Mouse (Mus musculus): ENCODE data around the gene Snx32. TPM values are rescaled to one million over a fixed set of nuclear protein-coding genes. Genes with fewer than 3 reads are reported as not detected.

The Snx32 gene
- total RNA-seq, 2 experiments from 2014 or later: 7.8 to 7.9 TPM

GRCm38 (mm10) chr19:5457746-5458442 is 52.4 kb downstream of the Snx32 start, which contains the start of gene Ccdc85b:
Ccdc85b (minus strand) TSS chr19:5457894.
- peak; percentile 55 for DNase-seq

GRCm38 (mm10) chr19:5456922-5457745 is 53.2 kb downstream of the Snx32 start:
- DNase-seq: peak; percentile 96

- DNase-seq: peak; percentile 61
Measured at GRCm38 (mm10) chr19:5456241-5456921, 54.0 kb downstream of the Snx32 start.

- no peak for DNase-seq
Measured at GRCm38 (mm10) chr19:5455568-5455967, 54.8 kb downstream of the Snx32 start.

GRCm38 (mm10) chr19:5455037-5455436 is 55.3 kb downstream of the Snx32 start:
- DNase-seq: no peak

GRCm38 (mm10) chr19:5451766-5452165 is 58.6 kb downstream of the Snx32 start:
- DNase-seq: no peak

- no peak for DNase-seq
Measured at GRCm38 (mm10) chr19:5449673-5450072, 60.7 kb downstream of the Snx32 start.

- DNase-seq: no peak
Measured at GRCm38 (mm10) chr19:5448354-5449150, 61.8 kb downstream of the Snx32 start.

- DNase-seq: peak; percentile 69
Measured at GRCm38 (mm10) chr19:5447515-5448353, 62.6 kb downstream of the Snx32 start, which contains the start of gene Fosl1. Fosl1 (plus strand) TSS chr19:5447547.

- no peak for DNase-seq
Measured at GRCm38 (mm10) chr19:5445747-5446146, 64.6 kb downstream of the Snx32 start.

- no peak for DNase-seq
Measured at GRCm38 (mm10) chr19:5444954-5445353, 65.4 kb downstream of the Snx32 start.

- no peak for DNase-seq
Measured at GRCm38 (mm10) chr19:5444371-5444908, 65.9 kb downstream of the Snx32 start.

Other genes starting within 250 kb of the Snx32 start
- gene Pacs1, start 237.4 kb downstream of the Snx32 start, total RNA-seq (2021): 10 to 100 TPM; 27.6 to 28.7 TPM
- gene Sf3b2, start 215.1 kb downstream of the Snx32 start, total RNA-seq (2021): 100 to 1,000 TPM; 136 to 139 TPM
- 1 to 10 TPM; 7.4 to 9.3 TPM for gene Gal3st3, start 212.2 kb downstream of the Snx32 start, total RNA-seq (2021)
- not detected for gene Catsper1, start 174.8 kb downstream of the Snx32 start, total RNA-seq (2021)
- 1 to 10 TPM in 1 of 2 experiments, under 1 TPM in 1; 0.81 to 3.0 TPM for gene Cst6, start 161.0 kb downstream of the Snx32 start, total RNA-seq (2021)
- 10 to 100 TPM; 35.0 to 37.3 TPM for gene Eif1ad, start 143.8 kb downstream of the Snx32 start, total RNA-seq (2021)
- gene Banf1, start 143.4 kb downstream of the Snx32 start, total RNA-seq (2021): 100 to 1,000 TPM; 234 to 244 TPM
- gene Sart1, start 121.8 kb downstream of the Snx32 start, total RNA-seq (2021): 10 to 100 TPM; 52.6 to 54.1 TPM
- gene Tsga10ip, start 108.0 kb downstream of the Snx32 start, total RNA-seq (2021): under 1 TPM; 0.45 to 0.48 TPM
- 100 to 1,000 TPM; 231 to 246 TPM for gene Drap1, start 85.6 kb downstream of the Snx32 start, total RNA-seq (2021)
- gene AI837181, start 85.4 kb downstream of the Snx32 start, total RNA-seq (2021): 10 to 100 TPM; 35.2 to 35.3 TPM
- not detected for gene Fosl1, start 63.0 kb downstream of the Snx32 start, total RNA-seq (2021)
- 10 to 100 TPM; 13.5 to 13.9 TPM for gene Ccdc85b, start 52.6 kb downstream of the Snx32 start, total RNA-seq (2021)
- gene Fibp, start 49.9 kb downstream of the Snx32 start, total RNA-seq (2021): 100 to 1,000 TPM; 106 to 118 TPM
- under 1 TPM; 0.24 to 0.50 TPM for gene Ctsw, start 42.0 kb downstream of the Snx32 start, total RNA-seq (2021)
- 10 to 100 TPM; 36.7 to 37.8 TPM for gene Efemp2, start 36.6 kb downstream of the Snx32 start, total RNA-seq (2021)
- 10 to 100 TPM; 27.9 to 32.9 TPM for gene Mus81, start 22.1 kb downstream of the Snx32 start, total RNA-seq (2021)
- 100 to 1,000 TPM; 719 to 727 TPM for gene Cfl1, start 20.1 kb downstream of the Snx32 start, total RNA-seq (2021)
- 1 to 10 TPM; 1.5 to 2.1 TPM for gene 1700020D05Rik, start 6.8 kb downstream of the Snx32 start, total RNA-seq (2021)
- not detected for gene Ovol1, start 50.1 kb upstream of the Snx32 start, total RNA-seq (2021)
- 1 to 10 TPM; 3.8 to 4.6 TPM for gene Ap5b1, start 57.5 kb upstream of the Snx32 start, total RNA-seq (2021)
- 10 to 100 TPM; 92.4 to 94.5 TPM for gene Rnaseh2c, start 91.3 kb upstream of the Snx32 start, total RNA-seq (2021)
- 10 to 100 TPM; 38.3 to 49.2 TPM for gene Kat5, start 99.7 kb upstream of the Snx32 start, total RNA-seq (2021)
- 10 to 100 TPM; 33.0 to 38.6 TPM for gene Rela, start 126.9 kb upstream of the Snx32 start, total RNA-seq (2021)
- 10 to 100 TPM; 40.2 to 42.2 TPM for gene Sipa1, start 153.2 kb upstream of the Snx32 start, total RNA-seq (2021)
- 10 to 100 TPM; 39.8 to 40.0 TPM for gene Map3k11, start 178.2 kb upstream of the Snx32 start, total RNA-seq (2021)
- gene Pcnx3, start 178.4 kb upstream of the Snx32 start, total RNA-seq (2021): 10 to 100 TPM; 42.5 to 42.7 TPM
- not detected for gene Kcnk7, start 193.8 kb upstream of the Snx32 start, total RNA-seq (2021)
- gene Ehbp1l1, start 215.8 kb upstream of the Snx32 start, total RNA-seq (2021): 100 to 1,000 TPM; 179 to 191 TPM
- 10 to 100 TPM; 48.3 to 49.0 TPM for gene Fam89b, start 219.1 kb upstream of the Snx32 start, total RNA-seq (2021)
- 10 to 100 TPM; 78.7 to 79.6 TPM for gene Ltbp3, start 230.4 kb upstream of the Snx32 start, total RNA-seq (2021)